Mouse (Mus musculus) neural tube, embryonic 11.5 days (tissue): ENCODE data around the gene Minos1. TPM values are rescaled to one million over a fixed set of nuclear protein-coding genes. Genes with fewer than 3 reads are reported as not detected.

Experiments
- ATAC-seq: fragments of 200-750 bp; cut with Nextera tagmentation; 2 replicates; pipeline ENCODE4 v1.8.0; 2017; ENCODE audit warnings: moderate number of reproducible peaks, mild to moderate bottlenecking, moderate TSS enrichment, moderate library complexity; ENCODE audit not compliant: insufficient read depth, low FRiP score, low TSS enrichment
- DNase-seq: peaks from one replicate; pipeline ENCODE4 v3.0.0-alpha.2; 2015; ENCODE audit warnings: low spot score
- H3K27ac ChIP-seq: fragments of 300-500 bp; sonication (generic); 2 replicates; pipeline ENCODE4 v1.5.1; 2014; ENCODE audit warnings: low read depth, mild to moderate bottlenecking, low read length
- H3K27me3 ChIP-seq: fragments of 300-500 bp; sonication (generic); 2 replicates; pipeline ENCODE4 v1.6.1; 2014; ENCODE audit warnings: mild to moderate bottlenecking, low read length, mixed read lengths; ENCODE audit not compliant: control insufficient read depth, insufficient read depth
- H3K36me3 ChIP-seq: fragments of 300-500 bp; sonication (generic); 2 replicates; pipeline ENCODE4 v1.6.1; 2014; ENCODE audit warnings: mild to moderate bottlenecking, low read length, moderate library complexity, mixed read lengths; ENCODE audit not compliant: control insufficient read depth, insufficient read depth
- H3K4me1 ChIP-seq: fragments of 300-500 bp; sonication (generic); 2 replicates; pipeline ENCODE4 v1.6.1; 2014; ENCODE audit warnings: low read length, mixed read lengths; ENCODE audit not compliant: control insufficient read depth, insufficient read depth
- H3K4me2 ChIP-seq: fragments of 300-500 bp; sonication (generic); 2 replicates; pipeline ENCODE4 v1.6.1; 2014; ENCODE audit warnings: low read depth, mild to moderate bottlenecking, moderate library complexity
- H3K4me3 ChIP-seq: fragments of 300-500 bp; sonication (generic); 2 replicates; pipeline ENCODE4 v1.5.1; 2014; ENCODE audit warnings: low read depth, low read length
- H3K9ac ChIP-seq: fragments of 300-500 bp; sonication (generic); 2 replicates; pipeline ENCODE4 v1.6.1; 2014; ENCODE audit warnings: mild to moderate bottlenecking, low read length
- H3K9me3 ChIP-seq: fragments of 300-500 bp; sonication (generic); 2 replicates; pipeline ENCODE4 v1.6.1; 2016; ENCODE audit warnings: low read length; ENCODE audit not compliant: control insufficient read depth
- WGBS: fragments of 180-500 bp; shearing (Covaris S2); extraction: QIAGEN DNeasy Blood & Tissue Kit; methylation state at CpG from one replicate; pipeline ENCODE4 v1.1.7; 2014; 5-methylcytosine and 5-hydroxymethylcytosine counted together
- polyA plus RNA-seq: library from polyadenylated mRNA; unstranded; fragments of >200 nt; fragmentation: Nextera tagmentation; extraction: Ambion mirVana; gene quantifications from 2 replicates; pipeline ENCODE4 v1.2.1, GENCODE M21; 2014

The Minos1 gene
- polyA plus RNA-seq, 1 experiment from 2014 or later: 397 TPM

DNA sequence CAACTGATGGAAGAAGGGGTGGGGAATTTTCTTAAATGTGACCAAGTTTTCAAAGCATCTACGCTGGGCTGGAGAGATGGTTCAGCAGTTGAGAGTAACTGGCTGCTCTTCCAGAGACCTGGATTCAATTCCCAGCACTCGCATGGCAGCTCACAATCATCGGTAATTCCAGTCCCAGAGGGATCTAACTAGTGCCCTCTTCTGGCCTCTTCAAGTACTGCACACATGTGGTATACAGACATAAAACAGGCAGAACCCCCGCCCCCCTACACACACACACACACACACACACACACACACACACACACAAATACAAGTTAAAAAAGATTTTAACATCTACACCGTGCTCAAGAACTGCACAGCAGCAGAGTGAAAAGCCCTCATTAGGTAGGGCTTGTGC, 15.2 kb downstream of the Minos1 start:
- Histone ChIP-seq H3K4me1 (no peaks in the 10 kb centered on the region), H3K36me3 (no peaks in the 10 kb centered on the region), H3K9me3 (no peaks in the 10 kb centered on the region), H3K27ac (no peak overlapping the region), H3K4me3 (no peak overlapping the region), H3K27me3 (no peaks in the 10 kb centered on the region), H3K9ac (no peak overlapping the region), H3K4me2 (no peak overlapping the region)
- ATAC-seq (no peak), DNase-seq (no peak)
- WGBS: 85% methylated on average over 5 of the region's 5 CpGs

DNA sequence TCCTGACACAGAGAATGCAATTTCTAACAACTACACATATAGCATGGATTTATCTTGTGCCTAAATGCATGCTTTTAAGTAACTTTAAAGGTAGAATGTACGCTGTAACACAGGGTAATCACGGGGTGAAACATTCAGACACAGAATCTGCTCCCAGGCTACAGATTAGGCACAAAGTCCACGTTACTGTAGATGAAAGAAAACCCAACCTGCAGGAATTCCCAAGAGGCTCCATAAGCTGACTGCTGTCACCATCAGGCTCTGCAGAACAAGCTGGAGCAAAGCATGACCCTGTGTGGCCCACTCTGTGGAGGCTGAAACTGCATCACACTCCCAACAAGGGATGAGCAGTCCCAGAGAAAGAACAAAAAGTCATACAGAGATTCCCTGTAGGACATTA, 18.4 kb downstream of the Minos1 start:
- ATAC-seq: no peak
- WGBS: 73% methylated on average over 3 of the region's 3 CpGs
- no peaks in the 10 kb centered on the region for H3K36me3 ChIP-seq

DNA sequence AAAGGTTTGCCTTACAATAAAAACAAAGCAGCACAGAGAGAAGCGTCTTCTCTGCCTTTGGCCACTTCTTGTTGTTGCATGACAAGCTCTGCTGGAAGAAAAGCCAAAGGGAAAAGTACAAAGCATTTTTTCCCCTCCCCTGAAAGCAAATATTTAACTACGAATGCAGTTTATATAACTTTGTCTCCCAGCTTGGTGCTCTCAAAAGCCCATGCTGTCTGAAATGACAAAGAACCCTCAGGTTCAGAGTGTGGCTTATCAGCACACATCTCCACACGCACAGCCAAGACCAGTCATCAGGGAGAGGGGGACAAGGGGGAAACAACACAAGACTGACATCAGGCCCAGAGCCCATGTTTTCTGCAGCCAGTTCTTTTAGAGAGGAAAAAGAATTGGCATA, 19.5 kb downstream of the Minos1 start:
- H3K27me3 ChIP-seq: no peaks in the 10 kb centered on the region
- 62% methylated on average over 3 of the region's 3 CpGs for WGBS
- no peak overlapping the region for H3K4me2 ChIP-seq
- no peak overlapping the region for H3K27ac ChIP-seq
- DNase-seq (no peak), ATAC-seq (no peak)
- H3K9me3 ChIP-seq: no peaks in the 10 kb centered on the region
- H3K4me1 ChIP-seq: no peaks in the 10 kb centered on the region
- H3K4me3 ChIP-seq: no peak overlapping the region
- no peak overlapping the region for H3K9ac ChIP-seq
- no peaks in the 10 kb centered on the region for H3K36me3 ChIP-seq

More for the DNA sequence above, 18.4 kb downstream of the Minos1 start:
- Histone ChIP-seq H3K4me2 (no peak overlapping the region), H3K4me3 (no peak overlapping the region), H3K9me3 (no peaks in the 10 kb centered on the region), H3K9ac (no peak overlapping the region), H3K27ac (no peak overlapping the region), H3K27me3 (no peaks in the 10 kb centered on the region), H3K4me1 (no peaks in the 10 kb centered on the region)
- DNase-seq: no peak

- Histone ChIP-seq H3K4me1 (no peaks in the 10 kb centered on the region), H3K27me3 (no peaks in the 10 kb centered on the region), H3K27ac (no peak overlapping the region), H3K4me3 (no peak overlapping the region), H3K9ac (no peak overlapping the region), H3K36me3 (no peaks in the 10 kb centered on the region), H3K9me3 (no peaks in the 10 kb centered on the region), H3K4me2 (no peak overlapping the region)
- no peak for ATAC-seq
- no peak for DNase-seq
- WGBS: 73% methylated on average over 3 of the region's 3 CpGs
These were observed 20.1 kb downstream of the Minos1 start for GRCm38 (mm10) chr4:139110858-139111257.

GRCm38 (mm10) chr4:139105453-139105852, 25.5 kb downstream of the Minos1 start:
- Histone ChIP-seq H3K27ac (no peak overlapping the region), H3K9me3 (no peaks in the 10 kb centered on the region), H3K9ac (no peak overlapping the region), H3K4me3 (no peak overlapping the region), H3K27me3 (no peaks in the 10 kb centered on the region), H3K36me3 (peaks cover 3% of the 10 kb centered on the region), H3K4me2 (no peak overlapping the region), H3K4me1 (no peaks in the 10 kb centered on the region)
- no peak for ATAC-seq
- DNase-seq: no peak
- WGBS: 93% methylated on average over 1 of the region's 1 CpGs

- Histone ChIP-seq H3K36me3 (peaks cover 3% of the 10 kb centered on the region), H3K9me3 (no peaks in the 10 kb centered on the region), H3K27me3 (no peaks in the 10 kb centered on the region), H3K4me1 (no peaks in the 10 kb centered on the region), H3K4me2 (no peak overlapping the region), H3K27ac (no peak overlapping the region), H3K4me3 (no peak overlapping the region), H3K9ac (no peak overlapping the region)
- DNase-seq: no peak
- 73% methylated on average over 6 of the region's 6 CpGs for WGBS
- ATAC-seq: no peak
These were observed 29.4 kb downstream of the Minos1 start for GRCm38 (mm10) chr4:139101546-139101945.

- Histone ChIP-seq H3K4me2 (no peak overlapping the region), H3K27me3 (no peaks in the 10 kb centered on the region), H3K9ac (no peak overlapping the region), H3K4me3 (no peak overlapping the region), H3K4me1 (no peaks in the 10 kb centered on the region), H3K36me3 (peaks cover 3% of the 10 kb centered on the region), H3K9me3 (no peaks in the 10 kb centered on the region), H3K27ac (no peak overlapping the region)
- DNase-seq (no peak), ATAC-seq (no peak)
- WGBS: 95% methylated on average over 8 of the region's 8 CpGs
These were observed 30.6 kb downstream of the Minos1 start for GRCm38 (mm10) chr4:139100326-139100725.

DNA sequence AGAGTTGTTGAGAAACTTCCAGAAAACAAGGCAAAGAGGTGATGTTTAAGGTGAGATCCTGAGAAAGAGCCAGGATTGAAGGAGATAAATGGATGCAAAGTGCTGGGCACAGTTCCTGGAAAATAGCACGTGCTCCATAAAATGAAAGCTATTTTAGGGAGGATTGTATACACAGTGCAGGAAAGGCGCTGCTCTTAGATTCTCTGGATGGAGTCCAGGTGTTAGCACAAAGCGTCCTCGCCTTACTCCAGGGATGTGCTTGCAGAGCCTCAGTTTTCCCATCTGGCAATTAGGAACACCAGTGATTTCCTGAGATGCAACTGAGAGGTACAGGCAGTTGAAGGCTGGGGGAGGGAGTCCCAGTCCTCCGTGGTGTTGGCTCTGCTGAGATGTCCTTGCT, 34.7 kb downstream of the Minos1 start:
- no peak overlapping the region for H3K9ac ChIP-seq
- H3K4me3 ChIP-seq: no peak overlapping the region
- WGBS: 79% methylated on average over 5 of the region's 5 CpGs
- H3K9me3 ChIP-seq: no peaks in the 10 kb centered on the region
- H3K36me3 ChIP-seq: no peaks in the 10 kb centered on the region
- ATAC-seq: no peak
- peaks cover 8% of the 10 kb centered on the region for H3K4me1 ChIP-seq
- no peak overlapping the region for H3K4me2 ChIP-seq
- H3K27ac ChIP-seq: no peak overlapping the region
- H3K27me3 ChIP-seq: peaks cover 27% of the 10 kb centered on the region
- DNase-seq: no peak

DNA sequence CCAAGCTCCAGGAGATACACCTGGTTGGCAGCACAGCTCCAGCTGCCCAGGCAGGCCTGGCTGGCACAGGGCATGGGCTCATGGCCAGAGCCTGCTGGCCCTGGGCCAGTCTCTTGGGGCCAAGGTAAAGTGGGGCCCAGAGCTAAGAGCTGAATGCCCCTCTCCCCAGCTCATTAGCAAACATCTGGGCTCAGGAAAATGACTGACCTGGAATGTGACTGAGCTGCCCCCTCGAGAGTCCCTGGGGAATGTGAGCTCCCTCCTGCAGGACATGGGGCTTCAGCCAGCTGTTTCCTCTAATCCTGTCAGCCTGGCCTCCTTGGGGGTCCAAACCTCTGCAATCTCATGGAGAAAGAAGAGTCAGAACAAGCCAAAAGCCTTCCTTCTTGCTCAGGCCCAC, 35.5 kb downstream of the Minos1 start:
- Histone ChIP-seq H3K27me3 (peaks cover 35% of the 10 kb centered on the region), H3K4me1 (peaks cover 11% of the 10 kb centered on the region), H3K9me3 (no peaks in the 10 kb centered on the region), H3K36me3 (no peaks in the 10 kb centered on the region), H3K27ac (no peak overlapping the region), H3K4me3 (no peak overlapping the region), H3K9ac (no peak overlapping the region), H3K4me2 (no peak overlapping the region)
- no peak for DNase-seq
- no peak for ATAC-seq
- 65% methylated on average over 1 of the region's 1 CpGs for WGBS
